Mouse (Mus musculus) bone marrow, adult 2 months (tissue): ENCODE measurements around the gene Tpx2.

Source experiments
- CTCF ChIP-seq: fragments of 200-500 bp; IDR thresholded peaks from 2 replicates; pipeline ENCODE4 v1.5.1; 2011; ENCODE audit warnings: low read length, control low read depth; ENCODE audit not compliant: control insufficient read depth, insufficient read depth
- POLR2A ChIP-seq: fragments of 200-500 bp; IDR thresholded peaks from 2 replicates; pipeline ENCODE4 v1.6.1; 2011; ENCODE audit warnings: low read depth, mild to moderate bottlenecking, control low read depth, low read length, borderline replicate concordance; ENCODE audit not compliant: control insufficient read depth

- TF ChIP-seq POLR2A: no peak
- TF ChIP-seq CTCF: no peak
These were observed 55.8 kb downstream of the Tpx2 start for GRCm38 (mm10) chr2:152903586-152903985.
